ENCODE assay signal across 9 mouse cellular contexts in the genomic region with DNA sequence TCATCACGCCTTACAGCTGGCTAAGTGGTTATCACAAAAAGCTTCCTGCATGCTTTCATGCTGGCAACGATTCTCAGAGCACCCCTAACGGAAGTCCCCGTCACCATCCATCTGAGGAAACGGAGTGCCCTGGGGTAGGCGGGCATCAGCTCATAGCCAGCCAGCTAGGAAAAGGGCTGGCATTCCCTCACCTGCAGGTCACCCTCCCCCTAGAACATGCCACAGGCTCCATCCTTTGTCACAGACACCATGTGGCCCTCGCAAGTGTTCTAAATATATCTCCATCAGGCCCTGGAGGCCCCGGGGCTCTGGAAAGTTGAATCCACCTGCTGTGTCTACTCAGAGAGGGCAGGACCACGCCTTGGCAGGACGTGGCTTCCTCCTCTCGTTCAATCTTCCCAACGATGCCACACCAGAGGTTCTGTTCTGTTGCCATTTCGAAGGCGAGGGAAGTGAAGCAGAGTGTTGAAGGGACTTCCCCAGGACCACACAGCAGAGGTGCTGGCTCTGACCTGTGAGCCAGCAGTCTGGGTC. TPM values are rescaled to one million over a fixed set of nuclear protein-coding genes. Genes with fewer than 3 reads are reported as not detected.
DNase-seq lines count a peak whose midpoint lies in the region; ATAC-seq lines count a peak whose summit lies in the region.
"Had no signal": no experiment of that assay in that cellular context is flagged by ENCODE, and none has a peak within 500 bp of the region (broad histone marks: within the 10 kb centered on the region; RNA-seq: fewer than 3 reads in every experiment).

No protein-coding gene starts in this region.

- H3K4me2 ChIP-seq in heart, embryonic 13.5 days = peak overlapping the region; percentile 36
- H3K4me2 ChIP-seq: midbrain, embryonic 13.5 days had no signal

- intact Hi-C loops in gastrocnemius, postnatal 14 days (cut with DNase I; ENCODE audit: low total_unique reads) = no loop called here
- intact Hi-C loops in gastrocnemius, postnatal 36 days (cut with DNase I) = no loop called here

- peak; percentile 19 for DNase-seq in gastrocnemius, postnatal 14 days
- DNase-seq in gastrocnemius, postnatal 36 days = no peak
- no peak for DNase-seq in adrenal gland, postnatal 36 days
- DNase-seq in urinary bladder, postnatal 36 days (ENCODE audit: low spot score in 2 of 2) = no peak
- no peak for DNase-seq in embryo, embryonic 11 days

- 23% methylated on average over 14 of the region's 14 CpGs for WGBS in heart, embryonic 13.5 days

- peak; percentile 69 for ATAC-seq in CD4-positive, CD25-positive, alpha-beta regulatory T cell, adult 4 months
- ATAC-seq in heart, embryonic 13.5 days (ENCODE audit: extremely low read depth, insufficient number of reproducible peaks, low FRiP score, low TSS enrichment) = no peak
- ATAC-seq in monocyte, adult 5-6 weeks (replicated peaks; ENCODE audit: insufficient number of reproducible peaks, low FRiP score, low TSS enrichment, poor library complexity, severe bottlenecking) = peak; percentile 40; the same call in 1 of the 2 replicates
- ATAC-seq: midbrain, embryonic 13.5 days had no signal

- no peaks in the 10 kb centered on the region for H3K27me3 ChIP-seq in heart, embryonic 13.5 days (replicated peaks)

- H3K4me3 ChIP-seq in heart, embryonic 13.5 days = no peak overlapping the region
- H3K4me3 ChIP-seq: midbrain, embryonic 13.5 days had no signal

- peak overlapping the region; percentile 58 for H3K9ac ChIP-seq in heart, embryonic 13.5 days
- H3K9ac ChIP-seq: midbrain, embryonic 13.5 days had no signal

- H3K27ac ChIP-seq in heart, embryonic 13.5 days (replicated peaks) = peak overlapping the region; percentile 91
- H3K27ac ChIP-seq: midbrain, embryonic 13.5 days had no signal

- peaks cover 99% of the 10 kb centered on the region for H3K4me1 ChIP-seq in heart, embryonic 13.5 days

- H3K9me3 ChIP-seq in heart, embryonic 13.5 days = no peaks in the 10 kb centered on the region
- H3K9me3 ChIP-seq: midbrain, embryonic 13.5 days had no signal

- no peaks in the 10 kb centered on the region for H3K36me3 ChIP-seq in heart, embryonic 13.5 days
- H3K36me3 ChIP-seq: midbrain, embryonic 13.5 days had no signal

RNA-seq across cellular contexts. Expression of a gene that starts 15.5 kb away (rescaled TPM):
- 10 to 100 TPM; 50.6 to 58.9 TPM for total RNA-seq in gastrocnemius, postnatal 14 days (2021)
- 10 to 100 TPM; 35.5 to 36.6 TPM for total RNA-seq in gastrocnemius, postnatal 36 days (2021)
- 1 to 10 TPM in 1 of 2 experiments, under 1 TPM in 1; 0.60 to 1.9 TPM for polyA plus RNA-seq in CD4-positive, CD25-positive, alpha-beta regulatory T cell, adult 4 months (2017; shearing (Covaris generic))
- polyA plus RNA-seq in heart, embryonic 13.5 days (2015; fragmentation: Nextera tagmentation; extraction: Ambion mirVana) = 5.4 and 5.7 TPM in 2 replicates
- 2.1 to 3.7 TPM (median 2.6 TPM) in 3 replicates for total RNA-seq in monocyte, adult 5-6 weeks (2017)
- total RNA-seq in adrenal gland, postnatal 36 days (2021) = 10 to 100 TPM; 46.5 to 65.9 TPM
